Mouse (Mus musculus) heart, adult 2 months (tissue): ENCODE measurements around the gene Apom.

Source experiments
- CTCF ChIP-seq: fragments of 200-600 bp; IDR thresholded peaks from 2 replicates; pipeline ENCODE4 v1.8.1; 2022; ENCODE audit warnings: antibody characterized with exemption, mild to moderate bottlenecking, moderate library complexity
- POLR2A ChIP-seq: fragments of 200-500 bp; IDR thresholded peaks from 2 replicates; pipeline ENCODE4 v1.6.1; 2011; ENCODE audit warnings: mild to moderate bottlenecking, low read depth, low read length, control low read depth; ENCODE audit not compliant: insufficient read depth

DNA sequence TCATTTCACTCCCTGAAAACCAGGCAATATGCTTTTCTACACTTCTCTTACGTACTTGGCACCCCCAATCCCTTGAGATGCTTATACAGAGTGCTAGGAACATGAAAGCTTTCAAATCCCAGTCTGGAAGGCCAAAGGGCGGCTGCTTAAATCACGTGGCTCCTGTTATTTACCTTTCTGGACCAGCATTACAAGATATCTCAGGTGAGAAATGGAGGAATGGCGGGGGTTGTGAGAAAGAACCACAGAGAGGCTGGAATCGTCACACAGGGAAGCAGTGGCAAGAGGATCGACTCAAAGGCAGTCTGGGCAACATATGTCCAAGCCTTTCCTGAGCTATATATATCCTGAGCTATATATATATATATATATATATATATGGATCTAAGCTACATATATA is 6.3 kb downstream of the Apom start:
- no peak for TF ChIP-seq CTCF
- no peak for TF ChIP-seq POLR2A
